13 mouse cellular contexts compared by ENCODE assay signal in the genomic region with DNA sequence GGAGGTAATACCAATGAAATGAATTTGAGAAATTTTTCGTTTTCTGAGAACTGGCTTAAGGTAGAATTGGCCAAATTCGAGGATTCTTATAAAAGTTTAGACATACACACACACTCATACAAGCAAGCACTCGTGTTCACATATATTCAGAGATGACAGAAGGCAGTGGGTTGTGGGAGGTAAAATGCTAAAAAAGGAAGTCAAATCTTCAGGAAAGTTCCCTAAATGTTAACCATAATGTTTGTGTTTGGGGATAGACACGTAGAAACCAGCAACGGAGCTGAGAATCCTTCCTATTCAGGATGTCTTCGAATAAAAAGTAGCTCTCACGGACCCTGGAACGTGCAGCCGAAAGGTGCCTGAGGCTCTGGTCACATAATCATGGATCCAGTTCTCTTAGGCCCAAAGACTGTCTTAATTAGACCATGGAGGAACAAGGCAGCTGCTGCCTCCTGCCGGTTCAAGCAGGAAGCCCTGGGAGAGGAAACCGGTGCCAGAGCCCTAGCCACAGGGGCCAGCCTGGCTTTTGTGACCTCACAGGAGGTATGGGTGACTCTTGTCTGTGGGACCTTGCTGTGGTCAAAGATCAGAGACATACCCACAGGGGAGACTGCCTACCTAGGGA. TPM values are rescaled to one million over a fixed set of nuclear protein-coding genes. Genes with fewer than 3 reads are reported as not detected.
A peak's percentile ranks its signal among the peaks of the same experiment; 100 is the strongest.
DNase-seq lines count a peak whose midpoint lies in the region; ATAC-seq and TF ChIP-seq lines count a peak whose summit lies in the region.
"Had no signal": no experiment of that assay in that cellular context is flagged by ENCODE, and none has a peak within 500 bp of the region (broad histone marks: within the 10 kb centered on the region; RNA-seq: fewer than 3 reads in every experiment).

No protein-coding gene starts in this region.

- ATAC-seq in megakaryocyte progenitor cell, adult 5-6 weeks (replicated peaks; ENCODE audit: poor library complexity), result peak; percentile 81

- no peaks in the 10 kb centered on the region for H3K9me3 ChIP-seq in CH12.LX (replicated peaks; ENCODE audit: low read length)
- H3K9me3 ChIP-seq: embryonic facial prominence, embryonic 12.5 days; lung, embryonic 15.5 days; stomach, embryonic 15.5 days had no signal

- H3K27me3 ChIP-seq in CH12.LX (replicated peaks), result no peaks in the 10 kb centered on the region

- H3K4me3 ChIP-seq in CH12.LX (replicated peaks in 1 of 3; ENCODE audit: low read depth in 2 of 3, low read length in 2 of 3, poor library complexity in 1 of 3), result no peak overlapping the region
- H3K4me3 ChIP-seq: embryonic facial prominence, embryonic 12.5 days; lung, embryonic 15.5 days; stomach, embryonic 15.5 days had no signal

- no peak overlapping the region for H3K9ac ChIP-seq in CH12.LX (ENCODE audit: insufficient read depth, low read depth)
- H3K9ac ChIP-seq: embryonic facial prominence, embryonic 12.5 days; lung, embryonic 15.5 days; stomach, embryonic 15.5 days had no signal

- peak in 1 of 2 experiments; percentile 75; a peak in 2 of 4 replicates for TF ChIP-seq CTCF in CH12.LX (conservative IDR thresholded peaks at IDR 0.05 in 1 of 2, IDR thresholded peaks at IDR 0.05 in 1 of 2; ENCODE audit: low read depth in 2 of 2, low read length in 2 of 2)

- TF ChIP-seq POLR2A in CH12.LX (IDR thresholded peaks at IDR 0.05; ENCODE audit: low read depth, low read length), result no peak

- peak; percentile 70 for TF ChIP-seq RAD21 in CH12.LX (IDR thresholded peaks at IDR 0.05; ENCODE audit: low read depth, low read length)

- dilution Hi-C loops in CH12.LX (cut with MboI; ENCODE audit: extremely low pct_ligation_motif_present, extremely low pct_unique_long_range_greater_than_20kb, low sequenced_read_pairs), result no loop called here

- in situ Hi-C loops in CH12.LX (cut with MboI; ENCODE audit: low pct_ligation_motif_present, low pct_unique_long_range_greater_than_20kb, low sequenced_read_pairs), result no loop called here

- peaks cover 4 to 14% of the 10 kb centered on the region in 2 experiments for H3K4me1 ChIP-seq in CH12.LX (ENCODE audit: control insufficient read depth in 1 of 2, insufficient read depth in 2 of 2)
- H3K4me1 ChIP-seq: embryonic facial prominence, embryonic 12.5 days had no signal

- H3K79me2 ChIP-seq in CH12.LX (replicated peaks; ENCODE audit: control insufficient read depth, extremely low read depth, insufficient read depth, poor library complexity, severe bottlenecking), result no peaks in the 10 kb centered on the region

- peak; percentile 14 for DNase-seq in kidney, postnatal 10 days
- no peak for DNase-seq in kidney, postnatal 25 days
- peak; percentile 18 for DNase-seq in A20 (ENCODE audit: low read depth, low spot score)
- DNase-seq in CH12.LX (ENCODE audit: extremely low read depth), result peak; percentile 29
- DNase-seq in adrenal gland, postnatal 14 days, result no peak
- DNase-seq in kidney, adult 9 months, result no peak
- DNase-seq: adrenal gland, adult 2 months; kidney, postnatal 14 days had no signal

- no peak overlapping the region for H3K27ac ChIP-seq in CH12.LX (ENCODE audit: insufficient read depth, low read depth)
- H3K27ac ChIP-seq: embryonic facial prominence, embryonic 12.5 days; lung, embryonic 15.5 days; stomach, embryonic 15.5 days had no signal

- no peak for TF ChIP-seq EP300 in CH12.LX (IDR thresholded peaks at IDR 0.05; ENCODE audit: low read length)

- no peaks in the 10 kb centered on the region for H3K36me3 ChIP-seq in CH12.LX (replicated peaks in 1 of 2; ENCODE audit: control insufficient read depth in 1 of 2, insufficient read depth in 1 of 2, low read length in 1 of 2)
- H3K36me3 ChIP-seq: embryonic facial prominence, embryonic 12.5 days; lung, embryonic 15.5 days; stomach, embryonic 15.5 days had no signal

- no peak overlapping the region for H3K4me2 ChIP-seq in CH12.LX (ENCODE audit: insufficient read depth, low read depth, poor library complexity, severe bottlenecking)
- H3K4me2 ChIP-seq: embryonic facial prominence, embryonic 12.5 days; heart, embryonic 11.5 days; lung, embryonic 15.5 days; stomach, embryonic 15.5 days had no signal

TF ChIP-seq in CH12.LX, 34 proteins besides CTCF, POLR2A, EP300 and RAD21:
- TF ChIP-seq SMC3 (IDR thresholded peaks at IDR 0.05; ENCODE audit: low read depth, low read length), result peak; percentile 80
- no peak for TF ChIP-seq MXI1 (IDR thresholded peaks at IDR 0.05; ENCODE audit: low read depth, low read length)
TF ChIP-seq in CH12.LX: peak in this region for 1.

RNA-seq across cellular contexts. Expression of a gene that starts 4.9 kb away (rescaled TPM):
- total RNA-seq in CH12.LX (2012; rRNA removed), result not detected in 2 replicates
- not detected in 2 replicates for total RNA-seq in CH12.LX (2014; rRNA removed)
- polyA plus RNA-seq in CH12.LX (2012; ENCODE audit: insufficient read length, low read depth), result not detected in 2 replicates
- not detected in 2 replicates for total RNA-seq in megakaryocyte progenitor cell, adult 5-6 weeks (2015)
- total RNA-seq in megakaryocyte progenitor cell, adult 5-6 weeks (2017), result not detected in 2 replicates
- not detected in 2 replicates for total RNA-seq in adrenal gland, postnatal 14 days (2021)
- total RNA-seq: adrenal gland, adult 2 months had no signal
- polyA plus RNA-seq: adrenal gland, adult 2 months; embryonic facial prominence, embryonic 12.5 days; heart, embryonic 11.5 days; lung, embryonic 15.5 days; stomach, embryonic 15.5 days had no signal

RNA-seq across cellular contexts. Expression of a gene that starts 24.2 kb away (rescaled TPM):
- not detected in 2 replicates for total RNA-seq in CH12.LX (2012; rRNA removed)
- not detected in 2 replicates for total RNA-seq in CH12.LX (2014; rRNA removed)
- polyA plus RNA-seq in CH12.LX (2012; ENCODE audit: insufficient read length, low read depth), result not detected in 2 replicates
- not detected in 2 replicates for total RNA-seq in megakaryocyte progenitor cell, adult 5-6 weeks (2015)
- total RNA-seq in megakaryocyte progenitor cell, adult 5-6 weeks (2017), result not detected in 2 replicates
- total RNA-seq in adrenal gland, postnatal 14 days (2021), result 0.23 and 3.4 TPM in 2 replicates

RNA-seq across cellular contexts. Expression of a gene that starts 42.7 kb away (rescaled TPM):
- total RNA-seq in CH12.LX (2012; rRNA removed), result 87.6 and 129 TPM in 2 replicates
- total RNA-seq in CH12.LX (2014; rRNA removed), result 134 and 156 TPM in 2 replicates
- polyA plus RNA-seq in CH12.LX (2012; ENCODE audit: insufficient read length, low read depth), result 191 and 196 TPM in 2 replicates
- total RNA-seq in megakaryocyte progenitor cell, adult 5-6 weeks (2015), result 94.8 and 129 TPM in 2 replicates
- 156 and 166 TPM in 2 replicates for total RNA-seq in megakaryocyte progenitor cell, adult 5-6 weeks (2017)
- 107 TPM in 2 replicates for total RNA-seq in adrenal gland, postnatal 14 days (2021)

Comparison
In these comparisons a context has a peak if more than half of its experiments do, and no peak if none do; other contexts are left out.
1. DNase-seq: peak in kidney, postnatal 10 days (single experiment), A20 (single experiment) and CH12.LX (single experiment); none in kidney, postnatal 25 days (0 of 2), adrenal gland, postnatal 14 days (single experiment) and kidney, adult 9 months (single experiment).